9 mouse cellular contexts compared by ENCODE assay signal in genomic region chr16:10365796-10366195, GRCm38 (mm10). TPM values are rescaled to one million over a fixed set of nuclear protein-coding genes. Genes with fewer than 3 reads are reported as not detected.
DNase-seq lines count a peak whose midpoint lies in the region; ATAC-seq and TF ChIP-seq lines count a peak whose summit lies in the region.
"Had no signal": no experiment of that assay in that cellular context is flagged by ENCODE, and none has a peak within 500 bp of the region (broad histone marks: within the 10 kb centered on the region; RNA-seq: fewer than 3 reads in every experiment).

No protein-coding gene starts in this region.

- 78% methylated on average over 4 of the region's 4 CpGs for WGBS in kidney, postnatal 0 days
- WGBS in embryonic facial prominence, embryonic 13.5 days: 72% methylated on average over 4 of the region's 4 CpGs
- 84% methylated on average over 4 of the region's 4 CpGs for WGBS in forebrain, embryonic 16.5 days
- WGBS in limb, embryonic 14.5 days: 57% methylated on average over 4 of the region's 4 CpGs

- H3K9me3 ChIP-seq in kidney, postnatal 0 days (replicated peaks; ENCODE audit: low read length): no peaks in the 10 kb centered on the region
- H3K9me3 ChIP-seq in embryonic facial prominence, embryonic 13.5 days: no peaks in the 10 kb centered on the region
- no peaks in the 10 kb centered on the region for H3K9me3 ChIP-seq in forebrain, embryonic 16.5 days (ENCODE audit: control insufficient read depth, low read length)
- H3K9me3 ChIP-seq in limb, embryonic 14.5 days (ENCODE audit: control insufficient read depth, low read length): no peaks in the 10 kb centered on the region
- H3K9me3 ChIP-seq: heart, embryonic 12.5 days; megakaryocyte, embryonic 14.5 days had no signal

- TF ChIP-seq CTCF in kidney, postnatal 0 days (IDR thresholded peaks at IDR 0.05; ENCODE audit: low read depth): no peak

- peaks cover 10% of the 10 kb centered on the region for H3K4me1 ChIP-seq in kidney, postnatal 0 days (replicated peaks; ENCODE audit: insufficient read depth, low read length)
- H3K4me1 ChIP-seq in embryonic facial prominence, embryonic 13.5 days: peaks cover 34% of the 10 kb centered on the region
- peaks cover 5% of the 10 kb centered on the region for H3K4me1 ChIP-seq in forebrain, embryonic 16.5 days (replicated peaks; ENCODE audit: control insufficient read depth, insufficient read depth, low read length)
- peaks cover 24% of the 10 kb centered on the region for H3K4me1 ChIP-seq in limb, embryonic 14.5 days (ENCODE audit: control insufficient read depth, insufficient read depth, low read length)
- H3K4me1 ChIP-seq: megakaryocyte, embryonic 14.5 days had no signal

- H3K4me3 ChIP-seq in kidney, postnatal 0 days (replicated peaks; ENCODE audit: low read depth, low read length): no peak overlapping the region
- H3K4me3 ChIP-seq in embryonic facial prominence, embryonic 13.5 days: no peak overlapping the region
- H3K4me3 ChIP-seq in forebrain, embryonic 16.5 days (replicated peaks; ENCODE audit: low read length): no peak overlapping the region
- H3K4me3 ChIP-seq in limb, embryonic 14.5 days (replicated peaks; ENCODE audit: low read length): no peak overlapping the region
- H3K4me3 ChIP-seq: heart, embryonic 12.5 days; megakaryocyte, embryonic 14.5 days had no signal

- no peak for TF ChIP-seq POLR2A in limb, embryonic 14.5 days (IDR thresholded peaks at IDR 0.05; ENCODE audit: borderline replicate concordance, extremely low read depth, insufficient read depth, insufficient read length)

- no peak for ATAC-seq in kidney, postnatal 0 days (replicated peaks; ENCODE audit: low FRiP score, low read depth)
- ATAC-seq in embryonic facial prominence, embryonic 13.5 days (ENCODE audit: insufficient number of reproducible peaks, insufficient read depth, low FRiP score, low TSS enrichment, low read depth): peak; percentile 78
- ATAC-seq in forebrain, embryonic 16.5 days: no peak
- peak; percentile 10; the same call in 1 of the 2 replicates for ATAC-seq in limb, embryonic 14.5 days (ENCODE audit: low FRiP score, low read depth)

- peak overlapping the region; percentile 47; the same call in 1 of the 2 replicates for H3K27ac ChIP-seq in kidney, postnatal 0 days
- H3K27ac ChIP-seq in embryonic facial prominence, embryonic 13.5 days: peak overlapping the region; percentile 83
- 0 out of 2 replicates have a peak overlapping the region, but pooled peaks have one; percentile 42 for H3K27ac ChIP-seq in forebrain, embryonic 16.5 days (ENCODE audit: low read length)
- H3K27ac ChIP-seq in limb, embryonic 14.5 days (replicated peaks; ENCODE audit: low read depth, low read length): peak overlapping the region; percentile 72

- H3K4me2 ChIP-seq in kidney, postnatal 0 days (ENCODE audit: low read length): no peak overlapping the region
- no peak overlapping the region for H3K4me2 ChIP-seq in embryonic facial prominence, embryonic 13.5 days
- H3K4me2 ChIP-seq in forebrain, embryonic 16.5 days (ENCODE audit: low read length): no peak overlapping the region
- no peak overlapping the region for H3K4me2 ChIP-seq in limb, embryonic 14.5 days (replicated peaks; ENCODE audit: low read depth, low read length, severe bottlenecking)
- H3K4me2 ChIP-seq: heart, embryonic 12.5 days had no signal

- H3K36me3 ChIP-seq in kidney, postnatal 0 days (ENCODE audit: insufficient read depth, low read length): no peaks in the 10 kb centered on the region
- no peaks in the 10 kb centered on the region for H3K36me3 ChIP-seq in embryonic facial prominence, embryonic 13.5 days
- H3K36me3 ChIP-seq in forebrain, embryonic 16.5 days (ENCODE audit: control insufficient read depth, insufficient read depth): no peaks in the 10 kb centered on the region
- H3K36me3 ChIP-seq in limb, embryonic 14.5 days (ENCODE audit: control insufficient read depth, insufficient read depth, low read length): no peaks in the 10 kb centered on the region
- H3K36me3 ChIP-seq: heart, embryonic 12.5 days had no signal

- H3K27me3 ChIP-seq in kidney, postnatal 0 days (ENCODE audit: insufficient read depth, low read length): no peaks in the 10 kb centered on the region
- no peaks in the 10 kb centered on the region for H3K27me3 ChIP-seq in embryonic facial prominence, embryonic 13.5 days
- H3K27me3 ChIP-seq in forebrain, embryonic 16.5 days (replicated peaks; ENCODE audit: control insufficient read depth, insufficient read depth, low read length): no peaks in the 10 kb centered on the region
- H3K27me3 ChIP-seq in limb, embryonic 14.5 days (ENCODE audit: control insufficient read depth, insufficient read depth, low read length): no peaks in the 10 kb centered on the region
- H3K27me3 ChIP-seq: heart, embryonic 12.5 days had no signal

- no peak overlapping the region for H3K9ac ChIP-seq in kidney, postnatal 0 days (ENCODE audit: low read depth, low read length)
- H3K9ac ChIP-seq in embryonic facial prominence, embryonic 13.5 days: no peak overlapping the region
- no peak overlapping the region for H3K9ac ChIP-seq in forebrain, embryonic 16.5 days (replicated peaks; ENCODE audit: low read depth, low read length)
- H3K9ac ChIP-seq in limb, embryonic 14.5 days (ENCODE audit: low read depth, low read length, severe bottlenecking): peak overlapping the region; percentile 16; the same call in 1 of the 2 replicates
- H3K9ac ChIP-seq: heart, embryonic 12.5 days had no signal

- DNase-seq in kidney, postnatal 0 days (ENCODE audit: low spot score): no peak
- no peak for DNase-seq in kidney, adult 18-20 months
- DNase-seq in limb, embryonic 14.5 days (ENCODE audit: low spot score): peak; percentile 29
- no peak for DNase-seq in right cerebral cortex, postnatal 14 days
- no peak for DNase-seq in spleen, postnatal 36 days (ENCODE audit: low spot score in 2 of 2)

RNA-seq across cellular contexts. Expression of gene Tekt5, which starts 29.5 kb away (rescaled TPM):
- 1.1 and 1.2 TPM in 2 replicates for polyA plus RNA-seq in kidney, postnatal 0 days (2015; fragmentation: Nextera tagmentation; extraction: Ambion mirVana)
- polyA plus RNA-seq in embryonic facial prominence, embryonic 13.5 days (2015; fragmentation: Nextera tagmentation; extraction: Ambion mirVana): 0.80 and 1.00 TPM in 2 replicates
- polyA plus RNA-seq in forebrain, embryonic 16.5 days (2015; fragmentation: Nextera tagmentation; extraction: Ambion mirVana): 2.5 and 4.1 TPM in 2 replicates
- polyA plus RNA-seq in limb, embryonic 14.5 days (2012; rRNA removed): 1.2 and 1.4 TPM in 2 replicates
- 1.1 and 2.0 TPM in 2 replicates for polyA plus RNA-seq in limb, embryonic 14.5 days (2014; fragmentation: Nextera tagmentation; extraction: Ambion mirVana)

RNA-seq across cellular contexts. Expression of gene Nubp1, which starts 46.0 kb away (rescaled TPM):
- 55.7 and 57.7 TPM in 2 replicates for polyA plus RNA-seq in kidney, postnatal 0 days (2015; fragmentation: Nextera tagmentation; extraction: Ambion mirVana)
- 63.6 and 66.4 TPM in 2 replicates for polyA plus RNA-seq in embryonic facial prominence, embryonic 13.5 days (2015; fragmentation: Nextera tagmentation; extraction: Ambion mirVana)
- polyA plus RNA-seq in forebrain, embryonic 16.5 days (2015; fragmentation: Nextera tagmentation; extraction: Ambion mirVana): 47.7 and 48.9 TPM in 2 replicates
- polyA plus RNA-seq in limb, embryonic 14.5 days (2012; rRNA removed): 46.1 and 46.9 TPM in 2 replicates
- polyA plus RNA-seq in limb, embryonic 14.5 days (2014; fragmentation: Nextera tagmentation; extraction: Ambion mirVana): 59.0 and 64.6 TPM in 2 replicates

RNA-seq across cellular contexts. Expression of gene Emp2, which starts 52.0 kb away (rescaled TPM):
- 17.6 and 19.7 TPM in 2 replicates for polyA plus RNA-seq in kidney, postnatal 0 days (2015; fragmentation: Nextera tagmentation; extraction: Ambion mirVana)
- polyA plus RNA-seq in embryonic facial prominence, embryonic 13.5 days (2015; fragmentation: Nextera tagmentation; extraction: Ambion mirVana): 30.7 and 32.6 TPM in 2 replicates
- polyA plus RNA-seq in forebrain, embryonic 16.5 days (2015; fragmentation: Nextera tagmentation; extraction: Ambion mirVana): 8.3 and 10.7 TPM in 2 replicates
- 33.9 and 35.2 TPM in 2 replicates for polyA plus RNA-seq in limb, embryonic 14.5 days (2012; rRNA removed)
- 39.2 and 41.7 TPM in 2 replicates for polyA plus RNA-seq in limb, embryonic 14.5 days (2014; fragmentation: Nextera tagmentation; extraction: Ambion mirVana)

Comparison
In these comparisons a context has a peak if more than half of its experiments do, and no peak if none do; other contexts are left out.
1. ATAC-seq: peak in embryonic facial prominence, embryonic 13.5 days (single experiment) and limb, embryonic 14.5 days (single experiment); none in kidney, postnatal 0 days (single experiment) and forebrain, embryonic 16.5 days (single experiment).
2. Peak in every context shown above with its lines, with median percentiles within 50 percentile points of each other: H3K27ac ChIP-seq.